Mouse (Mus musculus) olfactory bulb, adult 2 months (tissue): Measurements from ENCODE around the gene Casd1.

Experiments used
- CTCF ChIP-seq: fragments of 200-500 bp; IDR thresholded peaks from 2 replicates; pipeline ENCODE4 v1.5.1; 2012; ENCODE audit warnings: low read depth, mild to moderate bottlenecking, low read length, moderate library complexity; ENCODE audit not compliant: insufficient read depth
- POLR2A ChIP-seq: fragments of 200-500 bp; IDR thresholded peaks from 2 replicates; pipeline ENCODE4 v1.6.1; 2012; ENCODE audit warnings: mild to moderate bottlenecking, low read depth, low read length, moderate library complexity; ENCODE audit not compliant: insufficient read depth

DNA sequence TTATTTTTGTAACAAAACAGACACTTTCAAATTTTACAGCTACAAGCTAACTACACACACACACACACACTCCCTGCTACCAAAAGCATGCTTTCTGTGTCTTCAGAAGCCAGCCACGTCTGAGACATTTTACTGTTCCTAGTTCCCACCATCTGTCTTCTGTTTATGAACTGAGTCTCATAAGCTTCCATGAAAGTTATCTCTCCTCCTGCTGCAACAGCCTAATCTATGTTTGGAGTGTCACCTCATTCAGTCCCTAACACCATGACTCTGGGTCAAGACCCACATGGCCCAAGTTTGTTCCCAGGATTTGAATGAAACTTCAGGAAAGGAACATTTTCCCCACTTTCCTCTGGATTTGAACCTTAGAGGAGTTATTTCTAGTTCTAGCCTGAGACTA, 38.2 kb upstream of the Casd1 start:
- TF ChIP-seq CTCF (no peak), POLR2A (no peak)
